14 mouse cellular contexts compared by ENCODE assay signal in genomic region chr4:139584704-139585103, GRCm38 (mm10). TPM values are rescaled to one million over a fixed set of nuclear protein-coding genes. Genes with fewer than 3 reads are reported as not detected.
DNase-seq lines count a peak whose midpoint lies in the region; ATAC-seq and TF ChIP-seq lines count a peak whose summit lies in the region.
"Had no signal": no experiment of that assay in that cellular context is flagged by ENCODE, and none has a peak within 500 bp of the region (broad histone marks: within the 10 kb centered on the region; RNA-seq: fewer than 3 reads in every experiment).

No protein-coding gene starts in this region.

- H3K27me3 ChIP-seq in forebrain, embryonic 10.5 days (ENCODE audit: poor library complexity, severe bottlenecking) = no peaks in the 10 kb centered on the region
- no peaks in the 10 kb centered on the region for H3K27me3 ChIP-seq in forebrain, postnatal 0 days (ENCODE audit: insufficient read depth, low read length)
- H3K27me3 ChIP-seq in intestine, embryonic 15.5 days (replicated peaks) = no peaks in the 10 kb centered on the region

- H3K4me2 ChIP-seq in forebrain, postnatal 0 days (ENCODE audit: low read depth) = no peak overlapping the region
- no peak overlapping the region for H3K4me2 ChIP-seq in intestine, embryonic 15.5 days (replicated peaks)

- no peak overlapping the region for H3K4me3 ChIP-seq in forebrain, embryonic 10.5 days
- no peak overlapping the region for H3K4me3 ChIP-seq in forebrain, postnatal 0 days (ENCODE audit: low read depth, low read length)
- no peak overlapping the region for H3K4me3 ChIP-seq in intestine, embryonic 15.5 days (replicated peaks)

- H3K36me3 ChIP-seq in forebrain, embryonic 10.5 days (replicated peaks) = no peaks in the 10 kb centered on the region
- no peaks in the 10 kb centered on the region for H3K36me3 ChIP-seq in forebrain, postnatal 0 days (ENCODE audit: insufficient read depth)
- no peaks in the 10 kb centered on the region for H3K36me3 ChIP-seq in intestine, embryonic 15.5 days

- H3K4me1 ChIP-seq in forebrain, embryonic 10.5 days = peaks cover 83% of the 10 kb centered on the region
- H3K4me1 ChIP-seq in forebrain, postnatal 0 days (ENCODE audit: insufficient read depth) = 0 out of 2 replicates have a peak, but pooled peaks cover 4% of the 10 kb centered on the region
- peaks cover 64% of the 10 kb centered on the region for H3K4me1 ChIP-seq in intestine, embryonic 15.5 days (replicated peaks)

- no peaks in the 10 kb centered on the region for H3K9me3 ChIP-seq in forebrain, embryonic 10.5 days
- H3K9me3 ChIP-seq in forebrain, postnatal 0 days (ENCODE audit: low read length) = no peaks in the 10 kb centered on the region
- no peaks in the 10 kb centered on the region for H3K9me3 ChIP-seq in intestine, embryonic 15.5 days

- H3K27ac ChIP-seq in forebrain, embryonic 10.5 days = peak overlapping the region; percentile 51
- no peak overlapping the region for H3K27ac ChIP-seq in forebrain, postnatal 0 days (ENCODE audit: low read depth, low read length)
- H3K27ac ChIP-seq in intestine, embryonic 15.5 days = peak overlapping the region; percentile 29; the same call in 1 of the 2 replicates
- H3K27ac ChIP-seq: macrophage had no signal

- TF ChIP-seq CTCF in forebrain, postnatal 0 days (IDR thresholded peaks at IDR 0.05; ENCODE audit: low read depth) = no peak

- no peak for ATAC-seq in forebrain, postnatal 0 days
- ATAC-seq in intestine, embryonic 15.5 days = no peak

- no peak for DNase-seq in forebrain, embryonic 10.5 days (ENCODE audit: extremely low spot score, low spot score)
- no peak for DNase-seq in forebrain, postnatal 0 days
- peak; percentile 58 for DNase-seq in kidney, postnatal 10 days
- DNase-seq in kidney, adult 11 months = no peak
- DNase-seq in adrenal gland, postnatal 14 days = peak; percentile 75
- DNase-seq in thymus, postnatal 4 days = no peak
- DNase-seq in ovary, postnatal 10 days (ENCODE audit: low spot score) = no peak

- 77% methylated on average over 11 of the region's 11 CpGs for WGBS in forebrain, embryonic 10.5 days
- WGBS in forebrain, postnatal 0 days = 72% methylated on average over 11 of the region's 11 CpGs
- WGBS in intestine, embryonic 15.5 days = 80% methylated on average over 11 of the region's 11 CpGs

- H3K9ac ChIP-seq in forebrain, postnatal 0 days = no peak overlapping the region
- H3K9ac ChIP-seq in intestine, embryonic 15.5 days = no peak overlapping the region

RNA-seq across cellular contexts. Expression of gene Gm21969, which starts 18.3 kb away (rescaled TPM):
- polyA plus RNA-seq in forebrain, embryonic 10.5 days (2016; fragmentation: Nextera tagmentation; extraction: Ambion mirVana) = not detected in 2 replicates
- 0.08 TPM in 1 of 2 replicates, not detected in the other for total RNA-seq in forebrain, postnatal 0 days (2014; rRNA removed)
- not detected in 2 replicates for polyA plus RNA-seq in forebrain, postnatal 0 days (2015; fragmentation: Nextera tagmentation; extraction: Ambion mirVana)
- total RNA-seq in adrenal gland, postnatal 14 days (2021) = not detected in 2 replicates
- not detected in 2 replicates for polyA plus RNA-seq in intestine, embryonic 15.5 days (2015; fragmentation: Nextera tagmentation; extraction: Ambion mirVana)
- total RNA-seq: CH12.LX; gastrocnemius, adult 18-20 months; hematopoietic stem cell, adult 5-6 weeks; left cerebral cortex, postnatal 36 days had no signal
- polyA plus RNA-seq: large intestine, adult 2 months; macrophage had no signal

RNA-seq across cellular contexts. Expression of gene Aldh4a1, which starts 38.0 kb away (rescaled TPM):
- 22.7 and 22.8 TPM in 2 replicates for polyA plus RNA-seq in forebrain, embryonic 10.5 days (2016; fragmentation: Nextera tagmentation; extraction: Ambion mirVana)
- total RNA-seq in forebrain, postnatal 0 days (2014; rRNA removed) = 27.7 and 29.1 TPM in 2 replicates
- 19.3 and 25.7 TPM in 2 replicates for polyA plus RNA-seq in forebrain, postnatal 0 days (2015; fragmentation: Nextera tagmentation; extraction: Ambion mirVana)
- total RNA-seq in adrenal gland, postnatal 14 days (2021) = 54.4 and 97.6 TPM in 2 replicates
- polyA plus RNA-seq in intestine, embryonic 15.5 days (2015; fragmentation: Nextera tagmentation; extraction: Ambion mirVana) = 14.4 and 17.1 TPM in 2 replicates

RNA-seq across cellular contexts. Expression of gene Iffo2, which starts 54.4 kb away (rescaled TPM):
- polyA plus RNA-seq in forebrain, embryonic 10.5 days (2016; fragmentation: Nextera tagmentation; extraction: Ambion mirVana) = 2.3 and 3.0 TPM in 2 replicates
- 13.8 and 15.8 TPM in 2 replicates for total RNA-seq in forebrain, postnatal 0 days (2014; rRNA removed)
- polyA plus RNA-seq in forebrain, postnatal 0 days (2015; fragmentation: Nextera tagmentation; extraction: Ambion mirVana) = 3.5 and 5.3 TPM in 2 replicates
- total RNA-seq in adrenal gland, postnatal 14 days (2021) = 14.8 and 15.5 TPM in 2 replicates
- polyA plus RNA-seq in intestine, embryonic 15.5 days (2015; fragmentation: Nextera tagmentation; extraction: Ambion mirVana) = 2.9 and 3.2 TPM in 2 replicates

Comparison
In these comparisons a context has a peak if more than half of its experiments do, and no peak if none do; other contexts are left out.
1. DNase-seq: peak in kidney, postnatal 10 days (single experiment) and adrenal gland, postnatal 14 days (single experiment); none in forebrain, embryonic 10.5 days (single experiment), forebrain, postnatal 0 days (single experiment), kidney, adult 11 months (single experiment), thymus, postnatal 4 days (single experiment) and ovary, postnatal 10 days (single experiment).